8 mouse cellular contexts compared by ENCODE assay signal in the genomic region with DNA sequence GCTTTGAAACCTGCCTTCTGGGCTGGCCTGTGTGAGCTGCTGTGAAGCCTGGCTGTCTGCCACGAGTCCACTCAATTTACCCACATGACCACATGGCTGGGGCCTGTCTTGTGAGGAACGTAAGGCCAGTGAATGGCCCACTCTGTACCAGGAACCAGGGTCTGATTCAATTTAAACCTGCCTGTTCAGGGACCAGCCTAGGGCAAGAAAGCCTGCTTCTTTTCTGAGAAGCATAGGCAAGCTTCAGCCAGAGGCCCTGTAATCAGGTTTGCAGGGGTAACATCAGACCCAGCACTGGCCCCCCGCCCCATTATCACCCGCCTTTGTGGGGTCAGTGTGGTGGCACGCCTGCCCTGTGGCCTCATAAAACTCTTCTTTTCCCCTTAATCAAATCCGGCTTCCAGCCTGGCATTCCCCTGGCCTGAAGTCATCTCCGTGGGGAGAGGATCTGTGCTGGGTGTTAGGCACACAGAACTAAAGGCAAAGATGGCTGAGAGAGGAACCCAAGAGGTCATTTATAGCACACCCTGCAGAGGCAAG.
A peak's percentile ranks its signal among the peaks of the same experiment; 100 is the strongest.
DNase-seq lines count a peak whose midpoint lies in the region; ATAC-seq lines count a peak whose summit lies in the region.
"Had no signal": no experiment of that assay in that cellular context is flagged by ENCODE, and none has a peak within 500 bp of the region (broad histone marks: within the 10 kb centered on the region; RNA-seq: fewer than 3 reads in every experiment).

No protein-coding gene starts in this region.

- 27% methylated on average over 7 of the region's 7 CpGs for WGBS in heart, embryonic 13.5 days
- 56% methylated on average over 7 of the region's 7 CpGs for WGBS in midbrain, embryonic 16.5 days

- no peak overlapping the region for H3K4me3 ChIP-seq in heart, embryonic 13.5 days
- no peak overlapping the region for H3K4me3 ChIP-seq in midbrain, embryonic 16.5 days (ENCODE audit: low read depth, low read length)
- H3K4me3 ChIP-seq: liver, embryonic 13.5 days had no signal

- peak overlapping the region; percentile 65 for H3K27ac ChIP-seq in heart, embryonic 13.5 days (replicated peaks)
- no peak overlapping the region for H3K27ac ChIP-seq in midbrain, embryonic 16.5 days (ENCODE audit: low read length)
- H3K27ac ChIP-seq: liver, embryonic 13.5 days had no signal

- H3K36me3 ChIP-seq in heart, embryonic 13.5 days = no peaks in the 10 kb centered on the region
- no peaks in the 10 kb centered on the region for H3K36me3 ChIP-seq in midbrain, embryonic 16.5 days (ENCODE audit: control insufficient read depth, insufficient read depth, low read length)
- H3K36me3 ChIP-seq: liver, embryonic 13.5 days had no signal

- no peak overlapping the region for H3K4me2 ChIP-seq in heart, embryonic 13.5 days
- no peak overlapping the region for H3K4me2 ChIP-seq in midbrain, embryonic 16.5 days (ENCODE audit: low read length)
- H3K4me2 ChIP-seq: liver, embryonic 13.5 days had no signal

- DNase-seq in adipocyte (ENCODE audit: low spot score) = peak; percentile 7
- DNase-seq in brain, adult 2 months (ENCODE audit: low read depth, low spot score) = peak; percentile 24
- peak; percentile 43 to 55 for DNase-seq in kidney, postnatal 25 days
- no peak for DNase-seq in spleen, postnatal 36 days (ENCODE audit: low spot score in 2 of 2)
- DNase-seq in urinary bladder, postnatal 14 days (ENCODE audit: low spot score) = no peak
- DNase-seq: liver, embryonic 13.5 days had no signal

- peaks cover 18% of the 10 kb centered on the region for H3K4me1 ChIP-seq in heart, embryonic 13.5 days
- H3K4me1 ChIP-seq in midbrain, embryonic 16.5 days (ENCODE audit: control insufficient read depth, insufficient read depth, low read length) = peaks cover 12% of the 10 kb centered on the region
- H3K4me1 ChIP-seq: liver, embryonic 13.5 days had no signal

- H3K9me3 ChIP-seq in heart, embryonic 13.5 days = no peaks in the 10 kb centered on the region
- no peaks in the 10 kb centered on the region for H3K9me3 ChIP-seq in midbrain, embryonic 16.5 days (replicated peaks; ENCODE audit: control insufficient read depth, low read length, poor library complexity, severe bottlenecking)
- H3K9me3 ChIP-seq: liver, embryonic 13.5 days had no signal

- H3K27me3 ChIP-seq in heart, embryonic 13.5 days (replicated peaks) = no peaks in the 10 kb centered on the region
- H3K27me3 ChIP-seq in midbrain, embryonic 16.5 days (ENCODE audit: control insufficient read depth, insufficient read depth, low read depth, low read length) = no peaks in the 10 kb centered on the region
- H3K27me3 ChIP-seq: liver, embryonic 13.5 days had no signal

- peak overlapping the region; percentile 55 for H3K9ac ChIP-seq in heart, embryonic 13.5 days
- H3K9ac ChIP-seq in midbrain, embryonic 16.5 days (ENCODE audit: low read depth, low read length) = no peak overlapping the region
- H3K9ac ChIP-seq: liver, embryonic 13.5 days had no signal

- peak; percentile 71; the same call in 1 of the 2 replicates for ATAC-seq in heart, embryonic 13.5 days (ENCODE audit: extremely low read depth, insufficient number of reproducible peaks, low FRiP score, low TSS enrichment)
- peak; percentile 57 for ATAC-seq in midbrain, embryonic 16.5 days

Comparison
In these comparisons a context has a peak if more than half of its experiments do, and no peak if none do; other contexts are left out.
1. DNase-seq: peak in adipocyte (single experiment), brain, adult 2 months (single experiment) and kidney, postnatal 25 days (2 of 2); none in spleen, postnatal 36 days (0 of 2) and urinary bladder, postnatal 14 days (single experiment).